Mouse (Mus musculus) CH12.LX (cell line): ENCODE results near the gene Gm3573.
"Not testable (repeated sequence)": the region's sequence is repeated elsewhere in the genome, so short reads cannot be mapped to it uniquely, and the experiment has no call there.

Experiments used
- POLR2A ChIP-seq: IDR thresholded peaks from 2 replicates; pipeline ENCODE4 v1.6.1; 2011; ENCODE audit warnings: low read depth, mild to moderate bottlenecking, improper control_type of control experiment, low read length
- RAD21 ChIP-seq: IDR thresholded peaks from 2 replicates; pipeline ENCODE4 v1.6.1; 2011; ENCODE audit warnings: low read depth, mild to moderate bottlenecking, low read length, improper control_type of control experiment, moderate library complexity

- not testable (repeated sequence) for TF ChIP-seq POLR2A, RAD21
Observed at GRCm38 (mm10) chr14:42190691-42191090, at the start of gene Gm3573.
